Mouse (Mus musculus) kidney, postnatal 25 days (tissue): Measurements from ENCODE around the gene Pbx2.

Experiments used
- DNase-seq, 2 experiments: peaks; one replicate each; pipeline ENCODE4 v3.0.0; 2021; ENCODE audit warnings: mixed read lengths in 2 of 2

The Pbx2 gene

GRCm38 (mm10) chr17:34630761-34631301 lies 39.8 kb downstream of the Pbx2 start:
- DNase-seq = peak in 1 of 2 experiments; percentile 43

- DNase-seq = peak in 1 of 2 experiments; percentile 37
These were observed 40.6 kb downstream of the Pbx2 start for GRCm38 (mm10) chr17:34631647-34632046.

- peak; percentile 83 to 90 for DNase-seq
These were observed 41.2 kb downstream of the Pbx2 start for GRCm38 (mm10) chr17:34632261-34632691.

- no peak for DNase-seq
These were observed 44.6 kb downstream of the Pbx2 start for GRCm38 (mm10) chr17:34635671-34636070.

GRCm38 (mm10) chr17:34637459-34637858 lies 46.4 kb downstream of the Pbx2 start:
- no peak for DNase-seq

- peak in 1 of 2 experiments; percentile 24 for DNase-seq
These were observed 48.6 kb downstream of the Pbx2 start for GRCm38 (mm10) chr17:34639461-34640255.

GRCm38 (mm10) chr17:34640778-34641601 lies 49.9 kb downstream of the Pbx2 start:
- DNase-seq = peak in 1 of 2 experiments; percentile 66

GRCm38 (mm10) chr17:34641945-34642344 lies 50.9 kb downstream of the Pbx2 start:
- no peak for DNase-seq

GRCm38 (mm10) chr17:34643379-34643778 lies 52.3 kb downstream of the Pbx2 start:
- peak in 1 of 2 experiments; percentile 27 for DNase-seq

GRCm38 (mm10) chr17:34643944-34644343 lies 52.9 kb downstream of the Pbx2 start:
- DNase-seq = no peak

GRCm38 (mm10) chr17:34644608-34645007 lies 53.5 kb downstream of the Pbx2 start, which contains the start of gene Fkbpl:
TSS of gene Fkbpl (plus strand) at chr17:34644764.
- peak; percentile 98 for DNase-seq

GRCm38 (mm10) chr17:34645256-34645829 lies 54.3 kb downstream of the Pbx2 start:
- DNase-seq = peak in 1 of 2 experiments; percentile 28

GRCm38 (mm10) chr17:34645831-34646511 lies 54.9 kb downstream of the Pbx2 start:
- DNase-seq = peak in 1 of 2 experiments; percentile 53
